Mouse (Mus musculus) liver, embryonic 14.5 days (tissue): ENCODE measurements at regions not wholly inside any gene's neighbourhood (a gene's known extent, or its start where the extent isn't known, plus 50 kb on each side); places are given as distances from the start of the nearest gene placed in this dataset.

ENCODE experiments used
- ATAC-seq: fragments of 200-750 bp; cut with Nextera tagmentation; 2 replicates; pipeline ENCODE4 v1.8.0; 2017; ENCODE audit warnings: moderate number of reproducible peaks, mild to moderate bottlenecking, moderate library complexity; ENCODE audit not compliant: insufficient read depth
- DNase-seq, 3 experiments: peaks; one replicate each; pipeline ENCODE4 v3.0.0-alpha.2; 2012 to 2013; ENCODE audit warnings: low read depth in 3 of 3, low spot score in 3 of 3
- H3K27ac ChIP-seq: fragments of 300-500 bp; sonication (generic); 2 replicates; pipeline ENCODE4 v1.5.1; 2014; ENCODE audit warnings: moderate library complexity, mild to moderate bottlenecking, control low read depth, inconsistent platforms
- H3K27me3 ChIP-seq: fragments of 300-500 bp; sonication (generic); 2 replicates; pipeline ENCODE4 v1.6.1; 2014; ENCODE audit warnings: mild to moderate bottlenecking, low read length, moderate library complexity; ENCODE audit not compliant: control insufficient read depth, insufficient read depth
- H3K36me3 ChIP-seq: fragments of 300-500 bp; sonication (generic); replicated peaks from 2 replicates; pipeline ENCODE4 v1.6.1; 2014; ENCODE audit warnings: low read depth; ENCODE audit not compliant: control insufficient read depth, insufficient read depth
- H3K4me1 ChIP-seq, 2 experiments: fragments of 200-500 bp in 1 of 2; fragments of 300-500 bp in 1 of 2; sonication (generic) in 1 of 2; replicated peaks; 2 replicates each; pipeline ENCODE4 v1.6.1; 2012 to 2014; ENCODE audit warnings: antibody characterized with exemption in 1 of 2, inconsistent platforms in 1 of 2, low read length in 1 of 2; ENCODE audit not compliant: control insufficient read depth in 2 of 2, insufficient read depth in 2 of 2
- H3K4me2 ChIP-seq: fragments of 300-500 bp; sonication (generic); 2 replicates; pipeline ENCODE4 v1.6.1; 2014; ENCODE audit warnings: low read depth, mild to moderate bottlenecking, control low read depth, moderate library complexity
- H3K4me3 ChIP-seq, 2 experiments: fragments of 200-500 bp in 1 of 2; fragments of 300-500 bp in 1 of 2; sonication (generic) in 1 of 2; 2 replicates each; pipeline ENCODE4 v1.5.1; 2012 to 2014; ENCODE audit warnings: low read depth in 2 of 2, low read length in 2 of 2, mild to moderate bottlenecking in 2 of 2, control low read depth in 1 of 2, inconsistent platforms in 1 of 2, moderate library complexity in 1 of 2; ENCODE audit not compliant: insufficient read depth in 1 of 2
- H3K9ac ChIP-seq: fragments of 300-500 bp; sonication (generic); replicated peaks from 2 replicates; pipeline ENCODE4 v1.6.1; 2014; ENCODE audit warnings: mild to moderate bottlenecking, control low read depth, moderate library complexity
- H3K9me3 ChIP-seq: fragments of 300-500 bp; sonication (generic); 2 replicates; pipeline ENCODE4 v1.6.1; 2016; ENCODE audit warnings: low read length, mixed read lengths; ENCODE audit not compliant: control insufficient read depth
- CTCF ChIP-seq: IDR thresholded peaks from 2 replicates; pipeline ENCODE4 v1.5.1; 2016; ENCODE audit warnings: antibody characterized with exemption, low read depth, control low read depth
- EP300 ChIP-seq: IDR thresholded peaks from 2 replicates; pipeline ENCODE4 v1.6.1; 2016; ENCODE audit warnings: antibody characterized with exemption, low read depth
- WGBS: fragments of 180-500 bp; shearing (Covaris S2); extraction: QIAGEN DNeasy Blood & Tissue Kit; methylation state at CpG from one replicate; pipeline ENCODE4 v1.1.7; 2014; ENCODE audit not compliant: insufficient replicate concordance; 5-methylcytosine and 5-hydroxymethylcytosine counted together

GRCm38 (mm10) chr4:84222805-84223335, 452.2 kb downstream of the Bnc2 start:
- H3K4me1 ChIP-seq = no peaks in the 10 kb centered on the region
- 74% methylated on average over 11 of the region's 11 CpGs for WGBS
- ATAC-seq (no peak), DNase-seq (no peak)
- H3K4me3 ChIP-seq = no peak overlapping the region
- no peak overlapping the region for H3K27ac ChIP-seq
- no peaks in the 10 kb centered on the region for H3K36me3 ChIP-seq
- H3K4me2 ChIP-seq = no peak overlapping the region
- H3K9ac ChIP-seq = no peak overlapping the region
- no peak for TF ChIP-seq EP300
- TF ChIP-seq CTCF = no peak
- no peaks in the 10 kb centered on the region for H3K9me3 ChIP-seq
- no peaks in the 10 kb centered on the region for H3K27me3 ChIP-seq

GRCm38 (mm10) chr4:84224556-84224955, 450.5 kb downstream of the Bnc2 start:
- Histone ChIP-seq H3K36me3 (no peaks in the 10 kb centered on the region), H3K27ac (no peak overlapping the region), H3K9ac (no peak overlapping the region), H3K4me2 (no peak overlapping the region), H3K27me3 (no peaks in the 10 kb centered on the region), H3K9me3 (no peaks in the 10 kb centered on the region), H3K4me1 (no peaks in the 10 kb centered on the region), H3K4me3 (no peak overlapping the region)
- DNase-seq (no peak), ATAC-seq (no peak)
- no peak for TF ChIP-seq CTCF
- no peak for TF ChIP-seq EP300
- 57% methylated on average over 6 of the region's 6 CpGs for WGBS
